Comparison of ENCODE assay signal across 8 mouse cellular contexts in genomic region chr16:4964731-4965391, GRCm38 (mm10). TPM values are rescaled to one million over a fixed set of nuclear protein-coding genes. Genes with fewer than 3 reads are reported as not detected.
DNase-seq lines count a peak whose midpoint lies in the region; ATAC-seq lines count a peak whose summit lies in the region.

No protein-coding gene starts in this region.

- peaks cover 4% of the 10 kb centered on the region; the same call in 1 of the 2 replicates for H3K4me1 ChIP-seq in kidney, embryonic 14.5 days (ENCODE audit: control insufficient read depth, insufficient read depth, low read length)
- H3K4me1 ChIP-seq in midbrain, embryonic 10.5 days: peaks cover 24% of the 10 kb centered on the region

- H3K4me2 ChIP-seq in kidney, embryonic 14.5 days (replicated peaks; ENCODE audit: low read depth, low read length): peak overlapping the region; percentile 67

- no peak for DNase-seq in kidney, postnatal 14 days
- peak; percentile 43 for DNase-seq in MN1 (ENCODE audit: low spot score)
- peak; percentile 3 for DNase-seq in forelimb bud, embryonic 11.5 days (ENCODE audit: low read depth, low spot score)
- no peak for DNase-seq in midbrain, embryonic 10.5 days (ENCODE audit: low spot score)
- no peak for DNase-seq in left cerebral cortex, postnatal 25 days (ENCODE audit: low spot score in 2 of 2)
- DNase-seq in cerebellum, adult 11 months: no peak
- DNase-seq in cerebellum, adult 9-11 months: no peak

- no peaks in the 10 kb centered on the region for H3K27me3 ChIP-seq in kidney, embryonic 14.5 days (ENCODE audit: control insufficient read depth, insufficient read depth, low read length)
- no peaks in the 10 kb centered on the region for H3K27me3 ChIP-seq in midbrain, embryonic 10.5 days (ENCODE audit: low read depth, poor library complexity, severe bottlenecking)

- peaks cover 3% of the 10 kb centered on the region; the same call in 1 of the 2 replicates for H3K36me3 ChIP-seq in kidney, embryonic 14.5 days (ENCODE audit: control insufficient read depth, insufficient read depth, low read length)
- H3K36me3 ChIP-seq in midbrain, embryonic 10.5 days: peaks cover 17% of the 10 kb centered on the region

- intact Hi-C loops in left cerebral cortex, postnatal 25 days (cut with DNase I): loop anchor here (2.0 kb wide), 3 partner anchors 48 to 84 kb away; partner anchors contain the start of genes Glyr1, Mgrn1 and Rogdi

- ATAC-seq in kidney, embryonic 14.5 days (ENCODE audit: low FRiP score, low TSS enrichment): peak; percentile 17

- peak overlapping the region; percentile 87 for H3K9ac ChIP-seq in kidney, embryonic 14.5 days (ENCODE audit: low read depth, low read length)

- peak overlapping the region; percentile 95 for H3K4me3 ChIP-seq in kidney, embryonic 14.5 days (ENCODE audit: low read length)
- peak overlapping the region; percentile 98 for H3K4me3 ChIP-seq in midbrain, embryonic 10.5 days

- 22% methylated on average over 13 of the region's 13 CpGs for WGBS in kidney, embryonic 14.5 days
- WGBS in midbrain, embryonic 10.5 days: 23% methylated on average over 13 of the region's 13 CpGs

- H3K9me3 ChIP-seq in kidney, embryonic 14.5 days (ENCODE audit: control insufficient read depth, low read length): no peaks in the 10 kb centered on the region
- no peaks in the 10 kb centered on the region for H3K9me3 ChIP-seq in midbrain, embryonic 10.5 days (replicated peaks)

- H3K27ac ChIP-seq in kidney, embryonic 14.5 days (ENCODE audit: low read depth, low read length): peak overlapping the region; percentile 25; the same call in 1 of the 2 replicates
- peak overlapping the region; percentile 90 for H3K27ac ChIP-seq in midbrain, embryonic 10.5 days (replicated peaks)

RNA-seq across cellular contexts. Expression of gene Anks3, which starts 0.9 kb away (rescaled TPM):
- 45.6 and 61.3 TPM in 2 replicates for polyA plus RNA-seq in kidney, embryonic 14.5 days (2014; fragmentation: Nextera tagmentation; extraction: Ambion mirVana)
- 54.5 and 62.1 TPM in 2 replicates for polyA plus RNA-seq in midbrain, embryonic 10.5 days (2016; fragmentation: Nextera tagmentation; extraction: Ambion mirVana)
- total RNA-seq in left cerebral cortex, postnatal 25 days (2021): 10 to 100 TPM; 54.9 to 61.8 TPM

RNA-seq across cellular contexts. Expression of gene Nudt16l1, which starts 26.3 kb away (rescaled TPM):
- polyA plus RNA-seq in kidney, embryonic 14.5 days (2014; fragmentation: Nextera tagmentation; extraction: Ambion mirVana): 153 and 160 TPM in 2 replicates
- polyA plus RNA-seq in midbrain, embryonic 10.5 days (2016; fragmentation: Nextera tagmentation; extraction: Ambion mirVana): 136 and 141 TPM in 2 replicates
- total RNA-seq in left cerebral cortex, postnatal 25 days (2021): 10 to 100 TPM; 72.4 TPM

RNA-seq across cellular contexts. Expression of gene Sept12, which starts 32.8 kb away (rescaled TPM):
- polyA plus RNA-seq in kidney, embryonic 14.5 days (2014; fragmentation: Nextera tagmentation; extraction: Ambion mirVana): 0.11 TPM in 1 of 2 replicates, not detected in the other
- not detected in 2 replicates for polyA plus RNA-seq in midbrain, embryonic 10.5 days (2016; fragmentation: Nextera tagmentation; extraction: Ambion mirVana)
- total RNA-seq in left cerebral cortex, postnatal 25 days (2021): not detected

RNA-seq across cellular contexts. Expression of gene Smim22, which starts 42.2 kb away (rescaled TPM):
- 10.2 and 10.4 TPM in 2 replicates for polyA plus RNA-seq in kidney, embryonic 14.5 days (2014; fragmentation: Nextera tagmentation; extraction: Ambion mirVana)
- polyA plus RNA-seq in midbrain, embryonic 10.5 days (2016; fragmentation: Nextera tagmentation; extraction: Ambion mirVana): 1.0 TPM in 1 of 2 replicates, not detected in the other
- total RNA-seq in left cerebral cortex, postnatal 25 days (2021): not detected

RNA-seq across cellular contexts. Expression of gene Rogdi, which starts 48.5 kb away (rescaled TPM):
- polyA plus RNA-seq in kidney, embryonic 14.5 days (2014; fragmentation: Nextera tagmentation; extraction: Ambion mirVana): 80.9 and 86.2 TPM in 2 replicates
- 68.9 and 82.6 TPM in 2 replicates for polyA plus RNA-seq in midbrain, embryonic 10.5 days (2016; fragmentation: Nextera tagmentation; extraction: Ambion mirVana)
- 100 to 1,000 TPM; 195 to 210 TPM for total RNA-seq in left cerebral cortex, postnatal 25 days (2021)

Comparison
In these comparisons a context has a peak if more than half of its experiments do, and no peak if none do; other contexts are left out.
1. DNase-seq: peak in MN1 (single experiment) and forelimb bud, embryonic 11.5 days (single experiment); none in kidney, postnatal 14 days (single experiment), midbrain, embryonic 10.5 days (single experiment), left cerebral cortex, postnatal 25 days (0 of 2), cerebellum, adult 11 months (single experiment) and cerebellum, adult 9-11 months (single experiment).